Mouse (Mus musculus) telencephalon, adult 2 months (tissue): ENCODE measurements at regions not wholly inside any gene's neighbourhood (a gene's known extent, or its start where the extent isn't known, plus 50 kb on each side); places are given as distances from the start of the nearest gene placed in this dataset.

Source experiments
- DNase-seq: peaks from one replicate; pipeline ENCODE4 v3.0.0-alpha.2; 2011; ENCODE audit warnings: low read depth, low spot score

GRCm38 (mm10) chr1:137010240-137010926, 50.1 kb upstream of the Nr5a2 start:
- no peak for DNase-seq
